Mouse (Mus musculus) cerebellum, adult 2 months (tissue): ENCODE results near the gene Cnnm4.

Experiments used
- CTCF ChIP-seq: fragments of 200-500 bp; IDR thresholded peaks from 2 replicates; pipeline ENCODE4 v1.5.1; 2011; ENCODE audit warnings: low read depth, mild to moderate bottlenecking, control low read depth, low read length, moderate library complexity, borderline replicate concordance; ENCODE audit not compliant: insufficient read depth
- POLR2A ChIP-seq: fragments of 200-500 bp; IDR thresholded peaks from 2 replicates; pipeline ENCODE4 v1.6.1; 2011; ENCODE audit warnings: low read length, control low read depth, borderline replicate concordance; ENCODE audit not compliant: insufficient read depth

DNA sequence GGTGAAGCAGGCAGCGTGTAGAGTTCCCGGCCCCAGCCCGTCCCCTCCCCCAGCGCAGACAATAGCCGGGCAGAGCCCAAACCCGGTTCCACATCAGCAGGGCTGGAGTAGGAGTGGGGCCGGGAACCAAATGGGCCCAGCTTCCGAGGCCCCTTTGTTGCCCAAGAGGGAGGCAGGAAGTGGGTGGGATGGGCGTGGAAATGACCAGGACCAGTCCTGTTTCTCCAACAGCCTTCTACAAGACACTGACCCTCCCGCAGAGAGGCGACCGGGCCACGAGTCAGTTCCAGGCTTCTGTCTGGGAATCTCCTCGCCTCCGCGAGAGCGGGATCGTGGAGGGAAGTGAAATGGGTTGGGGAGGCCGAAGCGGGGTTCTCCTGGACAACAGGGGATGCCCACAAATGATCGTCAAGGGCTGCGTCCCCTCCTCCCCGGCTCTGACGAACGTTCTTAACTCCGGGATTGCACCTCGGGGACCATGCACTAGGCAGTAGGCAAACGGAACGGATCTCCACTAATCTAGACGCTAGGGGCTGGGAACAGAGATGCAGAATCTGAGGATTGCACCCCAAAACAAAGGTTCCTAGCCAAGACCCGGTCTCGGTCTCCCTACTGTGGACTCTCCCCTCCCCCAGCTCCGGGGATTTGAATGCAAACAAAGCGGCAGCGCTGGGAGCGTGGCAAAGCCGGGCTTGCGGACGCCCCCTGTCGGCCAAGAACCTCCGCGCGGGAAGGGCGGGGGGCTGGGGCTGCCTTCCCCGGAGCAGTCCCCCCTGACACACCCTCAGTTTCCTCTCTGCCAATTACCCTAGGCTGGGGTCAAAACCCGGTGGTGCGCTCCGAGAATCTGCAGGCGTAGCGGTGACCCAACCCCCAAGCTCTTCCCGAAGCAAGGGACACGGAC, 85.4 kb downstream of the Cnnm4 start:
- peak; percentile 72 for TF ChIP-seq CTCF
- peak; percentile 17; the same call in 1 of the 2 replicates for TF ChIP-seq POLR2A
